Mouse (Mus musculus) retina, postnatal 7 days (tissue): ENCODE data around the gene Nup205.
A peak's percentile ranks its signal among the peaks of the same experiment; 100 is the strongest.
"Not testable (repeated sequence)": the region's sequence is repeated elsewhere in the genome, so short reads cannot be mapped to it uniquely, and the experiment has no call there.

Source experiments
- DNase-seq: peaks from one replicate; pipeline ENCODE4 v3.0.0-alpha.2; 2012; ENCODE audit warnings: low read depth, low spot score

Gene Nup205

GRCm38 (mm10) chr6:35176979-35177649 lies at the start of gene Nup205:
TSS of gene Nup205 (plus strand) at chr6:35177421.
- DNase-seq: peak; percentile 73

- no peak for DNase-seq
Observed at GRCm38 (mm10) chr6:35132806-35133205, 44.4 kb upstream of the Nup205 start.

- DNase-seq: no peak
Observed at GRCm38 (mm10) chr6:35133246-35133578, 44.0 kb upstream of the Nup205 start.

- DNase-seq: peak; percentile 95
Observed at GRCm38 (mm10) chr6:35133579-35134488, 43.4 kb upstream of the Nup205 start, which contains the start of gene Cnot4. TSS of gene Cnot4 (minus strand) at chr6:35133724.

GRCm38 (mm10) chr6:35134844-35135243 lies 42.4 kb upstream of the Nup205 start:
- no peak for DNase-seq

- no peak for DNase-seq
Observed at GRCm38 (mm10) chr6:35140351-35140750, 36.9 kb upstream of the Nup205 start.

GRCm38 (mm10) chr6:35145569-35145968 lies 31.7 kb upstream of the Nup205 start:
- DNase-seq: no peak

GRCm38 (mm10) chr6:35147726-35148422 lies 29.3 kb upstream of the Nup205 start:
- no peak for DNase-seq

GRCm38 (mm10) chr6:35154540-35154939 lies 22.7 kb upstream of the Nup205 start:
- DNase-seq: no peak

GRCm38 (mm10) chr6:35169250-35169649 lies 8.0 kb upstream of the Nup205 start:
- DNase-seq: no peak

- not testable (repeated sequence) for DNase-seq
Observed at GRCm38 (mm10) chr6:35172028-35172427, 5.2 kb upstream of the Nup205 start.

GRCm38 (mm10) chr6:35173181-35173580 lies 4.0 kb upstream of the Nup205 start:
- DNase-seq: no peak

- DNase-seq: peak; percentile 24
Observed at GRCm38 (mm10) chr6:35177650-35178272, 540 bp downstream of the Nup205 start.

- not testable (repeated sequence) for DNase-seq
Observed at GRCm38 (mm10) chr6:35179299-35179698, 2.1 kb downstream of the Nup205 start.

GRCm38 (mm10) chr6:35184781-35185180 lies 7.6 kb downstream of the Nup205 start:
- no peak for DNase-seq

- no peak for DNase-seq
Observed at GRCm38 (mm10) chr6:35191198-35191597, 14.0 kb downstream of the Nup205 start.

GRCm38 (mm10) chr6:35225696-35226095 lies 48.5 kb downstream of the Nup205 start:
- no peak for DNase-seq

GRCm38 (mm10) chr6:35229415-35229814 lies 52.2 kb downstream of the Nup205 start:
- DNase-seq: no peak

- DNase-seq: no peak
Observed at GRCm38 (mm10) chr6:35236108-35236785, 59.0 kb downstream of the Nup205 start.

GRCm38 (mm10) chr6:35243252-35243651 lies 66.0 kb downstream of the Nup205 start:
- no peak for DNase-seq

GRCm38 (mm10) chr6:35243989-35244388 lies 66.8 kb downstream of the Nup205 start:
- no peak for DNase-seq
